Mouse (Mus musculus): ENCODE measurements around the gene Ehbp1. TPM values are rescaled to one million over a fixed set of nuclear protein-coding genes. Genes with fewer than 3 reads are reported as not detected.
A peak's percentile ranks its signal among the peaks of the same experiment; 100 is the strongest.

Gene Ehbp1
- total RNA-seq, 2 experiments from 2014 or later = 15.1 to 17.4 TPM

DNA sequence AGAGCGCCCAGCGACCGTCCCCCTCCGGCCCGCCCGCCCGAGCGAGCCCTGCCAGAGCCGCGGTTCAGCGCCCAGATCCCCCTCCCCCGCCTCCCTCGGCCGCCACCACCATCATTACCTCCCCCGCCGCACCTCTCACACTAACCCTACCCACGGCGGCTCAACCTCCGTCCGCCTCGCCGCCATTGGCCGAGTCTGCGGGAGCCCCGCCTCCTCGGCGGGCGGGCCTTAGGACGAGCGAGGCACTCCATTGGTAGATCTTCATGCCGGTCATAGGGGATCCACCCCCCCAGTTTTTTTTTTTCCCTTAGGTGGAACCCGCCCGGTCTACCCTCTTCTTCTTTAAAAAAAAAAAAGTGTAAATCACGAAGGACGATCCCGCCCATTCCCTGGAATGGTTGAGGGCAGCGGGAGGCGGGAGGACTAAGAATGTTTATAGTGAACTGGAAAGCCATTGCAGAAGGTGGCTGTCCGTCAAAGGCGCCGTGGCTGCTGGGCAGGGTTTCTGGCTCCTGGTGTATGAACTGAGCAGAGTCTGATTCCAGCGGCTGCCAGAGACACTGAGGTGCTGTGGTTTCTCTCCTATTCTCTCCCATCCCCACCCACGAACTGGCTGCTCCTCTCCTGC, 55.1 kb downstream of the Ehbp1 start:
- peak; percentile 95 to 96 for DNase-seq (ENCODE audit: low spot score in 2 of 2)

GRCm38 (mm10) chr11:22286371-22286872, 55.7 kb downstream of the Ehbp1 start:
- no peak for DNase-seq (ENCODE audit: low spot score in 2 of 2)

GRCm38 (mm10) chr11:22276656-22277055, 65.4 kb downstream of the Ehbp1 start:
- no peak for DNase-seq (ENCODE audit: low spot score in 2 of 2)

GRCm38 (mm10) chr11:22274144-22274543, 67.9 kb downstream of the Ehbp1 start:
- no peak for DNase-seq (ENCODE audit: low spot score in 2 of 2)

GRCm38 (mm10) chr11:22273378-22273777, 68.7 kb downstream of the Ehbp1 start:
- DNase-seq (ENCODE audit: low spot score in 2 of 2) = no peak

GRCm38 (mm10) chr11:22271889-22272288, 70.2 kb downstream of the Ehbp1 start:
- DNase-seq (ENCODE audit: low spot score in 2 of 2) = no peak

GRCm38 (mm10) chr11:22269643-22270042, 72.4 kb downstream of the Ehbp1 start:
- DNase-seq (ENCODE audit: low spot score in 2 of 2) = no peak

- DNase-seq (ENCODE audit: low spot score in 2 of 2) = no peak
Observed at GRCm38 (mm10) chr11:22269173-22269572, 72.9 kb downstream of the Ehbp1 start.

DNA sequence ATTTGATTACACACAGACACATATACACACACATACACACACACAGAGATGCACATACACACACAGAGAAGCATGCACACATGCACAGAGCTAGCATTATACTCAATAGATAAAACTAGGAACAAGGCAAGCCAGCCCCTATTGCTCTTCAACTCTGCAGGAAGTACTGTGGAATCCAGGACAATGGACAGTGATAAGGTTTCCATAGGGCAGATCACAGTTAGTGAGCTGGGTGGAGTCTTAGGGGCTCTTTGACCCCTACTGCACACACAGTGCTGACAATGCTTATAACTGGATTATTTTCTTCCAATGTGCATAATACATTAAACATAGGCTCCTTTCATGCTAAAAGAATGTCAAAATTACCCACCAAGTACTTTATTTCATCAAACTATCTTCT, 75.1 kb downstream of the Ehbp1 start:
- no peak for DNase-seq (ENCODE audit: low spot score in 2 of 2)

DNA sequence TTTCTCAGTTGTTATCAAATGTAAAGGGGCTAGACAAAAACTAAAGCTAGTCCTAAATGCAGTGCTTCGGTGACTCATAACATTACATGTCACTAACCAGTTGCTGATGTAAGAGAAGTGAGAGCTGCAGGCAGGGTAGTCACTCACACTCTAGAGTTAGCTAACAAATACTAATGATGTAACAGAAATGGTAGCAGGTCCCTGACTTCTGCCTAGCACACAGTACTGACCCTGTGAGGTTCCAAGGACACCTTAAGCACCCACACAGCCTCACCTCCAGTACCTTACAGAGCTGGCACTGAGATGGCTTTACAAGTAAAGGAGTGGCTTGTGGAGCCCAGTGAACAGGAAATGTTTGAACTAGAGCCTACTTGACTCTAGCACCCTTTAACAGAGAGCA, 86.7 kb downstream of the Ehbp1 start:
- no peak for DNase-seq (ENCODE audit: low spot score in 2 of 2)

- DNase-seq (ENCODE audit: low spot score in 2 of 2) = no peak
Observed at GRCm38 (mm10) chr11:22249363-22249762, 92.7 kb downstream of the Ehbp1 start.

DNA sequence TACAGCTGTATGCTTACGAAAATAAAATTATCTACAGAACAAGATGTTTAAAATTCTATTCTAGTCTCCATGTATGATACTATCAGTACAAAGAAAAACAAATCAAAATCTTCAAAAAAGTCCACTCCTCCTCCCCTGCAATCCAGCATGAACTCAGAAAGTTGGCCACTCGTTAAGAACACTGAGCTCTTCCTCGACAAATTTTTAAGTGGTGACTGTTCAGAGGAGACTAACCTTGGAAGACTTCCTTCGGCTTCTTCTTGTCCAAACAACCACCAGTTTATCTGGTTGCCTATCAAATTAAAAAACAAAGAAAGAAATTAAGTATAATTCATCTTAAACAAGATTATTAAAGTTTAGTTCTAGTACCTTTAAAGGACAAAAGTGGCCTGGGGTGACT, 94.4 kb downstream of the Ehbp1 start:
- DNase-seq (ENCODE audit: low spot score in 2 of 2) = no peak

GRCm38 (mm10) chr11:22247069-22247468, 95.0 kb downstream of the Ehbp1 start:
- no peak for DNase-seq (ENCODE audit: low spot score in 2 of 2)

DNA sequence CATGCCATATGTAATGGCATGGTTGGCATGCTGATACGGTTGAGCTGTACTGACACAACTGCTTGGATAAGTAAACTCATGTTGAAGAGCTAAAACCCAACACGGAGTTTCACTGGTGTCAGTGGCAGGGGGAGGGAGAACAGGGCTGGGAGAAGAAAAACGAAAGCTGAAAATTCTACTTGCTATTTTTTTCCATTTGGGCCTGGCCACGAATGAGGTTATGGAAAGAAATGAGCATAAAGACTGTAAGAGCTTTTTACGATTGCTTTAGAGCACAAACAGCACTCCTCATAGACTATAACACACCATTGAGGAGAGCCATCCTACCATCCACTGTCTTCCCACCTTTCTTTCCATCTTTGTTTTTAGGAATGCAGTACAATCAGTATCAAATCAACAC, 106.5 kb downstream of the Ehbp1 start:
- DNase-seq (ENCODE audit: low spot score in 2 of 2) = no peak

DNA sequence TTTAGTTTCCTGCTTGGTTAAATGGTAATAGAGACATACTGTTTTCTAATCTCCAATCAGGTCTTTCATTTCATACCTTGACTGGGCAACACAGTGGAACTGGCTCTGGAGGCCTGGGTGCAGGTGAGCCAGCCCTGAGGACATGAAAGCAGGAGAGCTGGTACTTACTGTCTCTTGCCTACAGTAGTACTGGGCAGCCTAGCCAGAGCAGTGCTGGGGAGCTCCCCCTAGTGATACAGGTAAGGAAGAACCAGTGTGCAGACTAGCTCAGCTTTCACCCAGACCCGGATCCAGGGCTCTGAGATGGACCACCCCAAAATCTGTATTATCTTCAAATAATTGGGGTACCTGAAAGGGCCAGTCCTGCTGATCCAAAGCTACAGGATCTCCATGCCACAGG, 107.4 kb downstream of the Ehbp1 start:
- DNase-seq (ENCODE audit: low spot score in 2 of 2) = no peak

DNA sequence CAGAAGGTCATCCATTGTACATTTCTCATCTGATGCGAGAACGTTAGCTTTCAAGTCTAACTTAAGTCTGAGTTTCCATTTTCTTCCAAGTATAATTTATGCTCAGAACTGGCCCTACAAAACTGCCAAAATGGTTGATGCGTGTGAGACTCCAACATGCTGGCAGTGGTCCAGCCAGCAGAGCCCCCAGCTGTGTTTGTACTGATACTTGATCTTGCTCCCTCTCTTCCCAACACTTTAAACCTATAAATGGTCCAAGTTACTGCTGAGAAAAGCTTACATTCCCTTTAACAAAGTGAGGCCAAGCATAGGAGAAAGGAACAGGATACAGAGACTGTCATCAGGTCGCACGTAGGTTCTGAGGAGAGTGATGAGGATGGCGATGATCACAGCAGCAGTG, 111.2 kb downstream of the Ehbp1 start:
- DNase-seq (ENCODE audit: low spot score in 2 of 2) = no peak

- DNase-seq (ENCODE audit: low spot score in 2 of 2) = no peak
Observed at GRCm38 (mm10) chr11:22225619-22226018, 116.5 kb downstream of the Ehbp1 start.

DNA sequence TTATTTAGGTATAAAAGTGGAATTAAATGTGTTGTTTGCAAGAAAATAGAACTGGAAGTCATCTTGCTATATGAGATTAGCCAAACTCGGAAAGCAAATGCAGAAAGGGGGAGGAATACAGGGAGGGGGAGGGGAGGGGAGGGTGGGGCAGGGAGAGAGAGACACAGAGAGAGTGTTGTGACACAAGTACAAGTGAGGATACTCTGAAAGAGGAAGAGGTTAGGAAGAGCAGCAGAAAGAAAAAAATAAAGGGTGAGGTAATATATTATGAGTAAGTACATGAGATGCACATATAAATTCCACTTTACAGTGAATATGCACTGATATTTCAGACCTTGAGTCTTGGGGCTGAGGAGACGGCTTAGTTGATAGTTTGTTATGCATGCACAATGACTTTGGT, 123.9 kb downstream of the Ehbp1 start:
- no peak for DNase-seq (ENCODE audit: low spot score in 2 of 2)

DNA sequence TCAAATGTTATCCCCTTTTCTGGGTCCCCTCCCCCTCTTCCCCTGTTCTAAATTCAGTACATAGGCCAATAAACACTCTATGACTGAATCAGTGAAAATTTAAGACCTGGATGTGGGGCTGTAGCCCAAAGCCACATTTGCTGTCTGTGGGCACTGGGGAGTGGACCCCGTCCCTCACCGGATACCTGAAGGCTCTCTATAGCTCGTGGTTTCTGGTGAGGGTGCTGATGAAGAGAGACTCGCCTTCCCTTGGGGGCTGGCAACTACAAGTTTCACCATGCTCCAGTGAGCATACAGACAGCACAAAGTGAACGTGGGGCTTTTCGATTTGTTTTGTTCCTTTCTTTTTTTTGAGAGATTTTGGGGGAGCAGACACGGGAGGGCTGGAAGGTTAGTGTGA, 125.2 kb downstream of the Ehbp1 start:
- DNase-seq (ENCODE audit: low spot score in 2 of 2) = no peak

- DNase-seq (ENCODE audit: low spot score in 2 of 2) = no peak
Observed at GRCm38 (mm10) chr11:22206611-22207010, 135.5 kb downstream of the Ehbp1 start.

DNA sequence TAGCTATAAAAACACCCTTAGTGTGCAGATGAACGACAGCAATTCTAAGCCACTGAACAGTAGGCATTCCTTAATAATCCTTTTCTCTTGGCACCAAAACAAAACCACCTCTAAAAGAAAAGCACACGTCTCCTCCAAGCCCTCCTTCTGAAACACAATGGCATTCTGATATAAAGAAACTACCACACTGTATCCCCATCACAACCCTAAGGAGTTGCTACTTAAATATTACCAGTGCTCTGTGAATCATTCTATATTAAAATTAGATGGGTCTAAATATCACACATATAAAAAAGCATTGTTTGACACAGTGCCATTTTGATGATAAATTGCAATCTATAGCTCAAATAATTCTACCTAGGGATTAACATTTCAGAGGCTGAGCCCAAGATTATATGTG, 135.9 kb downstream of the Ehbp1 start:
- DNase-seq (ENCODE audit: low spot score in 2 of 2) = no peak

- no peak for DNase-seq (ENCODE audit: low spot score in 2 of 2)
Observed at GRCm38 (mm10) chr11:22203413-22203812, 138.7 kb downstream of the Ehbp1 start.

- DNase-seq (ENCODE audit: low spot score in 2 of 2) = no peak
Observed at GRCm38 (mm10) chr11:22201125-22201524, 141.0 kb downstream of the Ehbp1 start.

All from adrenal gland, adult 18-20 months (tissue).